ENCODE assay signal across 10 mouse cellular contexts in the genomic region with DNA sequence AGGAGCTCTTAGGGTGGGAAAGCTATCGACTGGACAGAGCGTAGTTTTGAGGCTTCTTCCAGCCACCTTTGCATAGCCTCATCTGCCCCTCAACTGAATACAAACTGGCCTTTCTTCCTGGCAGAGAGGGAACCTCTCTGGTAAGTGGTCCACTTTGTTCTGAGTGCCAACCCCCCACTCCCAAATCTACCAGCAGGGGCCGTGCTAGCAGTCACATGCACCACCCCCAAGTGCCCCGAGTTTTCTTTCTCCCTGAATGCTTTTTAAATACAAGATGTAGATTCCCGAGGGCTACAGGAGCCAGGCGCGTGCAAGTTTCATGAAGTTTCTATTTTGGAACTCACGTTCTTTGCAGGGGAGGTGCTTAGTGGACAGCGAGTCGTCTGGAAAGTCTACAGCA. TPM values are rescaled to one million over a fixed set of nuclear protein-coding genes. Genes with fewer than 3 reads are reported as not detected.
A peak's percentile ranks its signal among the peaks of the same experiment; 100 is the strongest.
DNase-seq lines count a peak whose midpoint lies in the region; ATAC-seq lines count a peak whose summit lies in the region.
"Had no signal": no experiment of that assay in that cellular context is flagged by ENCODE, and none has a peak within 500 bp of the region (broad histone marks: within the 10 kb centered on the region; RNA-seq: fewer than 3 reads in every experiment).

No protein-coding gene starts in this region.

- no peaks in the 10 kb centered on the region for H3K9me3 ChIP-seq in kidney, embryonic 15.5 days (replicated peaks)
- no peaks in the 10 kb centered on the region for H3K9me3 ChIP-seq in embryonic facial prominence, embryonic 13.5 days
- no peaks in the 10 kb centered on the region for H3K9me3 ChIP-seq in hindbrain, embryonic 16.5 days (ENCODE audit: control insufficient read depth, low read length)
- H3K9me3 ChIP-seq in neural tube, embryonic 12.5 days = no peaks in the 10 kb centered on the region
- H3K9me3 ChIP-seq: liver, embryonic 12.5 days had no signal

- 20% methylated on average over 10 of the region's 10 CpGs for WGBS in kidney, embryonic 15.5 days
- WGBS in embryonic facial prominence, embryonic 13.5 days = 9% methylated on average over 10 of the region's 10 CpGs
- 21% methylated on average over 10 of the region's 10 CpGs for WGBS in hindbrain, embryonic 16.5 days
- WGBS in neural tube, embryonic 12.5 days = 20% methylated on average over 10 of the region's 10 CpGs

- H3K36me3 ChIP-seq in kidney, embryonic 15.5 days = no peaks in the 10 kb centered on the region
- no peaks in the 10 kb centered on the region for H3K36me3 ChIP-seq in embryonic facial prominence, embryonic 13.5 days
- H3K36me3 ChIP-seq in hindbrain, embryonic 16.5 days (ENCODE audit: control insufficient read depth, insufficient read depth, low read length) = no peaks in the 10 kb centered on the region
- no peaks in the 10 kb centered on the region for H3K36me3 ChIP-seq in neural tube, embryonic 12.5 days
- H3K36me3 ChIP-seq: liver, embryonic 12.5 days had no signal

- H3K4me3 ChIP-seq in kidney, embryonic 15.5 days (replicated peaks) = peak overlapping the region; percentile 21
- peak overlapping the region; percentile 19; the same call in 1 of the 2 replicates for H3K4me3 ChIP-seq in embryonic facial prominence, embryonic 13.5 days
- H3K4me3 ChIP-seq in hindbrain, embryonic 16.5 days (ENCODE audit: low read length) = no peak overlapping the region
- H3K4me3 ChIP-seq in neural tube, embryonic 12.5 days = no peak overlapping the region
- H3K4me3 ChIP-seq: liver, embryonic 12.5 days had no signal

- H3K4me1 ChIP-seq in kidney, embryonic 15.5 days = peaks cover 13% of the 10 kb centered on the region
- peaks cover 22% of the 10 kb centered on the region; the same call in 1 of the 2 replicates for H3K4me1 ChIP-seq in embryonic facial prominence, embryonic 13.5 days
- no peaks in the 10 kb centered on the region for H3K4me1 ChIP-seq in hindbrain, embryonic 16.5 days (ENCODE audit: control insufficient read depth, insufficient read depth, low read depth, low read length)
- H3K4me1 ChIP-seq in neural tube, embryonic 12.5 days = no peaks in the 10 kb centered on the region; the same call in 1 of the 2 replicates

- H3K9ac ChIP-seq in kidney, embryonic 15.5 days = no peak overlapping the region
- H3K9ac ChIP-seq in embryonic facial prominence, embryonic 13.5 days = no peak overlapping the region
- no peak overlapping the region for H3K9ac ChIP-seq in hindbrain, embryonic 16.5 days (ENCODE audit: low read depth, low read length)
- H3K9ac ChIP-seq in neural tube, embryonic 12.5 days = no peak overlapping the region
- H3K9ac ChIP-seq: liver, embryonic 12.5 days had no signal

- no peak for ATAC-seq in kidney, embryonic 15.5 days (replicated peaks; ENCODE audit: low FRiP score)
- ATAC-seq in embryonic facial prominence, embryonic 13.5 days (ENCODE audit: insufficient number of reproducible peaks, insufficient read depth, low FRiP score, low TSS enrichment, low read depth) = no peak
- peak; percentile 51; the same call in 1 of the 2 replicates for ATAC-seq in hindbrain, embryonic 16.5 days
- ATAC-seq in neural tube, embryonic 12.5 days (ENCODE audit: low FRiP score, low read depth) = no peak
- ATAC-seq: liver, embryonic 12.5 days had no signal

- H3K27ac ChIP-seq in kidney, embryonic 15.5 days = no peak overlapping the region
- H3K27ac ChIP-seq in embryonic facial prominence, embryonic 13.5 days = no peak overlapping the region
- no peak overlapping the region for H3K27ac ChIP-seq in hindbrain, embryonic 16.5 days (ENCODE audit: low read depth, low read length)
- no peak overlapping the region for H3K27ac ChIP-seq in neural tube, embryonic 12.5 days
- H3K27ac ChIP-seq: liver, embryonic 12.5 days had no signal

- peaks cover 12% of the 10 kb centered on the region; the same call in 1 of the 2 replicates for H3K27me3 ChIP-seq in kidney, embryonic 15.5 days
- H3K27me3 ChIP-seq in embryonic facial prominence, embryonic 13.5 days = peaks cover 5% of the 10 kb centered on the region; the same call in 1 of the 2 replicates
- H3K27me3 ChIP-seq in hindbrain, embryonic 16.5 days (replicated peaks; ENCODE audit: control insufficient read depth, insufficient read depth, low read length) = 0 out of 2 replicates have a peak, but pooled peaks cover 2% of the 10 kb centered on the region
- no peaks in the 10 kb centered on the region for H3K27me3 ChIP-seq in neural tube, embryonic 12.5 days (replicated peaks)

- intact Hi-C loops in gastrocnemius, postnatal 14 days (cut with DNase I; ENCODE audit: low total_unique reads) = no loop called here

- peak overlapping the region; percentile 48 for H3K4me2 ChIP-seq in kidney, embryonic 15.5 days
- H3K4me2 ChIP-seq in embryonic facial prominence, embryonic 13.5 days = peak overlapping the region; percentile 49
- peak overlapping the region; percentile 28 for H3K4me2 ChIP-seq in hindbrain, embryonic 16.5 days (ENCODE audit: low read length)
- H3K4me2 ChIP-seq in neural tube, embryonic 12.5 days (replicated peaks) = peak overlapping the region; percentile 38
- H3K4me2 ChIP-seq: liver, embryonic 12.5 days had no signal

- DNase-seq in kidney, adult 9 months = no peak
- no peak for DNase-seq in gastrocnemius, postnatal 14 days
- DNase-seq in right cerebral cortex, postnatal 36 days (ENCODE audit: low spot score in 2 of 2) = no peak
- no peak for DNase-seq in spleen, adult 12 weeks (ENCODE audit: low spot score)
- DNase-seq: adrenal gland, postnatal 36 days had no signal

RNA-seq across cellular contexts. Expression of a gene that starts 33.8 kb away (rescaled TPM):
- polyA plus RNA-seq in kidney, embryonic 15.5 days (2015; fragmentation: Nextera tagmentation; extraction: Ambion mirVana) = 204 and 207 TPM in 2 replicates
- 223 and 238 TPM in 2 replicates for polyA plus RNA-seq in embryonic facial prominence, embryonic 13.5 days (2015; fragmentation: Nextera tagmentation; extraction: Ambion mirVana)
- 76.2 and 80.0 TPM in 2 replicates for polyA plus RNA-seq in hindbrain, embryonic 16.5 days (2015; fragmentation: Nextera tagmentation; extraction: Ambion mirVana)
- 109 and 111 TPM in 2 replicates for polyA plus RNA-seq in neural tube, embryonic 12.5 days (2016; fragmentation: Nextera tagmentation; extraction: Ambion mirVana)
- total RNA-seq in gastrocnemius, postnatal 14 days (2021) = 10 to 100 TPM; 26.8 to 32.6 TPM

Comparison
In these comparisons a context has a peak if more than half of its experiments do, and no peak if none do; other contexts are left out.
1. H3K4me3 ChIP-seq: peak in kidney, embryonic 15.5 days (single experiment) and embryonic facial prominence, embryonic 13.5 days (single experiment); none in hindbrain, embryonic 16.5 days (single experiment) and neural tube, embryonic 12.5 days (single experiment).
2. Peak in every context shown above with its lines, with median percentiles within 50 percentile points of each other: H3K4me2 ChIP-seq.